Mouse (Mus musculus) testis, postnatal 14 days (tissue): ENCODE data around the gene 4930564D02Rik.

Experiments used
- DNase-seq: peaks from one replicate; pipeline ENCODE4 v3.0.0; 2021; ENCODE audit warnings: low spot score

The 4930564D02Rik gene

GRCm38 (mm10) chr3:105058627-105059513 lies 7.8 kb upstream of the 4930564D02Rik start:
- DNase-seq: peak; percentile 81

GRCm38 (mm10) chr3:105059911-105060310 lies 6.7 kb upstream of the 4930564D02Rik start:
- DNase-seq: no peak

- DNase-seq: no peak
These were observed 5.7 kb upstream of the 4930564D02Rik start for GRCm38 (mm10) chr3:105060992-105061391.

GRCm38 (mm10) chr3:105061496-105061895 lies 5.1 kb upstream of the 4930564D02Rik start:
- no peak for DNase-seq

- no peak for DNase-seq
These were observed 4.7 kb upstream of the 4930564D02Rik start for GRCm38 (mm10) chr3:105061991-105062390.

- DNase-seq: no peak
These were observed 4.0 kb upstream of the 4930564D02Rik start for GRCm38 (mm10) chr3:105062676-105063075.

- DNase-seq: no peak
These were observed 3.9 kb downstream of the 4930564D02Rik start for GRCm38 (mm10) chr3:105070553-105070952.

GRCm38 (mm10) chr3:105071251-105071650 lies 4.6 kb downstream of the 4930564D02Rik start:
- DNase-seq: no peak

GRCm38 (mm10) chr3:105072536-105072935 lies 5.9 kb downstream of the 4930564D02Rik start:
- DNase-seq: no peak

GRCm38 (mm10) chr3:105075796-105076195 lies 9.2 kb downstream of the 4930564D02Rik start:
- DNase-seq: no peak

- DNase-seq: peak; percentile 52
These were observed 11.7 kb downstream of the 4930564D02Rik start for GRCm38 (mm10) chr3:105078231-105078826.

GRCm38 (mm10) chr3:105087344-105087743 lies 20.7 kb downstream of the 4930564D02Rik start:
- no peak for DNase-seq

GRCm38 (mm10) chr3:105088638-105089037 lies 22.0 kb downstream of the 4930564D02Rik start:
- DNase-seq: no peak

GRCm38 (mm10) chr3:105090147-105090546 lies 23.5 kb downstream of the 4930564D02Rik start:
- DNase-seq: no peak

GRCm38 (mm10) chr3:105090981-105091380 lies 24.3 kb downstream of the 4930564D02Rik start:
- no peak for DNase-seq

- DNase-seq: no peak
These were observed 26.3 kb downstream of the 4930564D02Rik start for GRCm38 (mm10) chr3:105092721-105093505.

- no peak for DNase-seq
These were observed 27.8 kb downstream of the 4930564D02Rik start for GRCm38 (mm10) chr3:105094448-105094847.

- no peak for DNase-seq
These were observed 28.4 kb downstream of the 4930564D02Rik start for GRCm38 (mm10) chr3:105095026-105095425.

- DNase-seq: no peak
These were observed 30.9 kb downstream of the 4930564D02Rik start for GRCm38 (mm10) chr3:105097581-105097980.

GRCm38 (mm10) chr3:105099526-105100269 lies 33.1 kb downstream of the 4930564D02Rik start:
- no peak for DNase-seq

GRCm38 (mm10) chr3:105100270-105100589 lies 33.6 kb downstream of the 4930564D02Rik start:
- no peak for DNase-seq

GRCm38 (mm10) chr3:105105827-105106226 lies 39.2 kb downstream of the 4930564D02Rik start:
- DNase-seq: no peak
